Mouse (Mus musculus) lung, embryonic 16.5 days (tissue): ENCODE measurements at regions not wholly inside any gene's neighbourhood (a gene's known extent, or its start where the extent isn't known, plus 50 kb on each side); places are given as distances from the start of the nearest gene placed in this dataset.

ENCODE experiments used
- ATAC-seq: fragments of 200-750 bp; cut with Nextera tagmentation; 2 replicates; pipeline ENCODE4 v1.8.0; 2017; ENCODE audit warnings: low read depth, mild to moderate bottlenecking, moderate library complexity
- H3K27ac ChIP-seq: fragments of 300-500 bp; sonication (generic); 2 replicates; pipeline ENCODE4 v1.5.1; 2014; ENCODE audit warnings: mild to moderate bottlenecking, control low read depth, low read length
- H3K27me3 ChIP-seq: fragments of 300-500 bp; sonication (generic); 2 replicates; pipeline ENCODE4 v1.6.1; 2014; ENCODE audit warnings: low read depth, low read length, mixed read lengths; ENCODE audit not compliant: control insufficient read depth, insufficient read depth
- H3K36me3 ChIP-seq: fragments of 300-500 bp; sonication (generic); 2 replicates; pipeline ENCODE4 v1.6.1; 2014; ENCODE audit warnings: low read length; ENCODE audit not compliant: control insufficient read depth, insufficient read depth
- H3K4me1 ChIP-seq: fragments of 300-500 bp; sonication (generic); replicated peaks from 2 replicates; pipeline ENCODE4 v1.6.1; 2014; ENCODE audit warnings: low read length, mixed read lengths; ENCODE audit not compliant: control insufficient read depth, insufficient read depth
- H3K4me2 ChIP-seq: fragments of 300-500 bp; sonication (generic); 2 replicates; pipeline ENCODE4 v1.6.1; 2014; ENCODE audit warnings: low read depth, low read length, control low read depth
- H3K4me3 ChIP-seq: fragments of 300-500 bp; sonication (generic); 2 replicates; pipeline ENCODE4 v1.5.1; 2014; ENCODE audit warnings: mild to moderate bottlenecking, low read length, control low read depth
- H3K9ac ChIP-seq: fragments of 300-500 bp; sonication (generic); 2 replicates; pipeline ENCODE4 v1.6.1; 2014; ENCODE audit warnings: low read length, control low read depth
- H3K9me3 ChIP-seq: fragments of 300-500 bp; sonication (generic); 2 replicates; pipeline ENCODE4 v1.6.1; 2016; ENCODE audit warnings: low read length; ENCODE audit not compliant: control insufficient read depth
- WGBS: fragments of 180-500 bp; shearing (Covaris S2); extraction: QIAGEN DNeasy Blood & Tissue Kit; methylation state at CpG from one replicate; pipeline ENCODE4 v1.1.7; 2014; 5-methylcytosine and 5-hydroxymethylcytosine counted together

GRCm38 (mm10) chr2:108011534-108011933, 721.1 kb downstream of the Kcna4 start:
- no peaks in the 10 kb centered on the region for H3K36me3 ChIP-seq
- no peak overlapping the region for H3K9ac ChIP-seq
- no peak overlapping the region for H3K4me2 ChIP-seq
- no peak overlapping the region for H3K4me3 ChIP-seq
- ATAC-seq: no peak
- no peaks in the 10 kb centered on the region for H3K4me1 ChIP-seq
- no peaks in the 10 kb centered on the region for H3K9me3 ChIP-seq
- no peaks in the 10 kb centered on the region for H3K27me3 ChIP-seq
- 72% methylated on average over 3 of the region's 3 CpGs for WGBS
- H3K27ac ChIP-seq: no peak overlapping the region

GRCm38 (mm10) chr2:108023206-108023605, 732.8 kb downstream of the Kcna4 start:
- Histone ChIP-seq H3K9me3 (no peaks in the 10 kb centered on the region), H3K9ac (no peak overlapping the region), H3K4me3 (no peak overlapping the region), H3K27me3 (no peaks in the 10 kb centered on the region), H3K4me2 (no peak overlapping the region), H3K27ac (no peak overlapping the region), H3K36me3 (no peaks in the 10 kb centered on the region), H3K4me1 (no peaks in the 10 kb centered on the region)
- WGBS: 32% methylated on average over 3 of the region's 3 CpGs
- no peak for ATAC-seq

GRCm38 (mm10) chr2:108030657-108031056, 740.2 kb downstream of the Kcna4 start:
- H3K4me1 ChIP-seq: no peaks in the 10 kb centered on the region
- ATAC-seq: no peak
- no peak overlapping the region for H3K9ac ChIP-seq
- H3K9me3 ChIP-seq: no peaks in the 10 kb centered on the region
- no peak overlapping the region for H3K4me3 ChIP-seq
- no peak overlapping the region for H3K4me2 ChIP-seq
- no peaks in the 10 kb centered on the region for H3K36me3 ChIP-seq
- H3K27ac ChIP-seq: no peak overlapping the region
- H3K27me3 ChIP-seq: no peaks in the 10 kb centered on the region
- 90% methylated on average over 2 of the region's 2 CpGs for WGBS

- no peaks in the 10 kb centered on the region for H3K9me3 ChIP-seq
- WGBS: 52% methylated on average over 3 of the region's 3 CpGs
- no peak overlapping the region for H3K4me3 ChIP-seq
- no peaks in the 10 kb centered on the region for H3K4me1 ChIP-seq
- H3K36me3 ChIP-seq: no peaks in the 10 kb centered on the region
- no peak overlapping the region for H3K27ac ChIP-seq
- no peak for ATAC-seq
- H3K9ac ChIP-seq: no peak overlapping the region
- H3K4me2 ChIP-seq: no peak overlapping the region
- no peaks in the 10 kb centered on the region for H3K27me3 ChIP-seq
Observed at GRCm38 (mm10) chr2:108032301-108033013, 742.0 kb downstream of the Kcna4 start.

GRCm38 (mm10) chr2:108033328-108034182, 743.1 kb downstream of the Kcna4 start:
- Histone ChIP-seq H3K27me3 (no peaks in the 10 kb centered on the region), H3K36me3 (no peaks in the 10 kb centered on the region), H3K9me3 (no peaks in the 10 kb centered on the region), H3K9ac (no peak overlapping the region), H3K4me3 (no peak overlapping the region), H3K4me2 (no peak overlapping the region), H3K4me1 (no peaks in the 10 kb centered on the region), H3K27ac (no peak overlapping the region)
- ATAC-seq: no peak
- 56% methylated on average over 8 of the region's 8 CpGs for WGBS

- no peak overlapping the region for H3K4me2 ChIP-seq
- H3K4me1 ChIP-seq: no peaks in the 10 kb centered on the region
- H3K27me3 ChIP-seq: no peaks in the 10 kb centered on the region
- H3K9ac ChIP-seq: no peak overlapping the region
- H3K36me3 ChIP-seq: no peaks in the 10 kb centered on the region
- H3K9me3 ChIP-seq: no peaks in the 10 kb centered on the region
- ATAC-seq: no peak
- H3K27ac ChIP-seq: no peak overlapping the region
- WGBS: 48% methylated on average over 4 of the region's 4 CpGs
- H3K4me3 ChIP-seq: no peak overlapping the region
Observed at GRCm38 (mm10) chr2:108034882-108035281, 744.4 kb downstream of the Kcna4 start.

- 69% methylated on average over 2 of the region's 2 CpGs for WGBS
- H3K9me3 ChIP-seq: no peaks in the 10 kb centered on the region
- no peak overlapping the region for H3K27ac ChIP-seq
- no peak overlapping the region for H3K9ac ChIP-seq
- H3K36me3 ChIP-seq: no peaks in the 10 kb centered on the region
- H3K4me2 ChIP-seq: no peak overlapping the region
- H3K4me3 ChIP-seq: no peak overlapping the region
- no peaks in the 10 kb centered on the region for H3K27me3 ChIP-seq
- no peak for ATAC-seq
- H3K4me1 ChIP-seq: no peaks in the 10 kb centered on the region
Observed at GRCm38 (mm10) chr2:108042086-108042485, 751.6 kb downstream of the Kcna4 start.

GRCm38 (mm10) chr2:108044885-108045284, 754.4 kb downstream of the Kcna4 start:
- no peak for ATAC-seq
- WGBS: 82% methylated on average over 2 of the region's 2 CpGs

GRCm38 (mm10) chr2:108045997-108046396, 755.6 kb downstream of the Kcna4 start:
- Histone ChIP-seq H3K9ac (no peak overlapping the region), H3K9me3 (no peaks in the 10 kb centered on the region), H3K4me2 (no peak overlapping the region), H3K4me3 (no peak overlapping the region), H3K27ac (no peak overlapping the region), H3K36me3 (no peaks in the 10 kb centered on the region), H3K4me1 (no peaks in the 10 kb centered on the region), H3K27me3 (no peaks in the 10 kb centered on the region)
- 71% methylated on average over 2 of the region's 2 CpGs for WGBS
- ATAC-seq: no peak

More at GRCm38 (mm10) chr2:108044885-108045284, 754.4 kb downstream of the Kcna4 start:
- H3K4me1 ChIP-seq: no peaks in the 10 kb centered on the region
- no peak overlapping the region for H3K9ac ChIP-seq
- H3K27me3 ChIP-seq: no peaks in the 10 kb centered on the region
- no peaks in the 10 kb centered on the region for H3K9me3 ChIP-seq
- H3K27ac ChIP-seq: no peak overlapping the region
- no peaks in the 10 kb centered on the region for H3K36me3 ChIP-seq
- H3K4me2 ChIP-seq: no peak overlapping the region
- H3K4me3 ChIP-seq: no peak overlapping the region
